Mouse (Mus musculus) left cerebral cortex, postnatal 25 days (tissue): ENCODE data around the gene Zfp740. TPM values are rescaled to one million over a fixed set of nuclear protein-coding genes. Genes with fewer than 3 reads are reported as not detected.

Source experiments
- DNase-seq, 2 experiments: peaks; one replicate each; pipeline ENCODE4 v3.0.0; 2022; ENCODE audit warnings: low spot score in 2 of 2, mixed read lengths in 1 of 2
- intact Hi-C: fragments of 180-260 bp; cut with DNase I; formaldehyde crosslinking; loops from one replicate; pipeline ENCODE4 v1.15.1; 2025
- total RNA-seq, 2 experiments: library from RNA; stranded (reverse); gene quantifications; 2 replicates each; pipeline ENCODE4 v1.2.3; 2021

The Zfp740 gene
- total RNA-seq, 2 experiments from 2014 or later = 58.5 to 64.9 TPM

DNA sequence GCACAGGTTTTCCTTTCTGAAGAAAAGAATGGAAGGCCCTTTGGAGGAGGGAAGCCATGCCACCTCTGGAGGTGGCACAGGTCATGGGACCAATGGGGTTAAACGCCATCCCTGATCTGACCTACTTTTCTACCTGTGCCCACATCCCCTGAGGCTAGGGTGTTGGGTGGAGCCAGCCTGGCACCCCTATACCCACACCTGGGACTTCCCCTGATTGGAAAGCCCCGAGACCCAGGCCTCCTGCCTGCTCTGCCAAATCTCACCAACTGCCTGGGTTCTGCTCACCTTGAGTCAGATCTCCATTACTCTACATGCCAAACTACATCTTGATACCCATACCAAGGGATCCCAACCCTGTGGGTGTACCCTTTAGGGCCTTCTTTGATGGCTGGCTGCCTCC is 60.0 kb downstream of the Zfp740 start:
- intact Hi-C loops = no loop called here
- DNase-seq = no peak

Other genes with a start within 250 kb of the Zfp740 start
- gene Krt78, start 249.0 kb upstream of the Zfp740 start, total RNA-seq = not detected
- gene Krt8, start 198.8 kb upstream of the Zfp740 start, total RNA-seq = under 1 TPM in 1 of 2 experiments, not detected in 1; 0.32 TPM
- under 1 TPM in 1 of 2 experiments, not detected in 1; 0.69 TPM for gene Krt18, start 175.1 kb upstream of the Zfp740 start, total RNA-seq
- 100 to 1,000 TPM; 157 to 161 TPM for gene Eif4b, start 129.5 kb upstream of the Zfp740 start, total RNA-seq
- gene Tns2, start 102.8 kb upstream of the Zfp740 start, total RNA-seq = 10 to 100 TPM; 11.8 to 19.1 TPM
- gene Spryd3, start 67.0 kb upstream of the Zfp740 start, total RNA-seq = 100 to 1,000 TPM; 142 to 146 TPM
- gene Igfbp6, start 58.9 kb upstream of the Zfp740 start, total RNA-seq = 10 to 100 TPM; 36.5 to 43.1 TPM
- under 1 TPM in 1 of 2 experiments, not detected in 1; 0.14 TPM for gene Soat2, start 52.7 kb upstream of the Zfp740 start, total RNA-seq
- gene Csad, start 1.5 kb downstream of the Zfp740 start, total RNA-seq = 10 to 100 TPM; 28.4 to 32.1 TPM
- 1 to 10 TPM; 1.0 to 1.7 TPM for gene Itgb7, start 28.7 kb downstream of the Zfp740 start, total RNA-seq
- gene Rarg, start 54.3 kb downstream of the Zfp740 start, total RNA-seq = 10 to 100 TPM; 12.7 to 15.4 TPM
- not detected for gene Gm9918, start 67.3 kb downstream of the Zfp740 start, total RNA-seq
- 10 to 100 TPM; 42.1 to 43.9 TPM for gene Mfsd5, start 76.2 kb downstream of the Zfp740 start, total RNA-seq
- gene Espl1, start 93.0 kb downstream of the Zfp740 start, total RNA-seq = under 1 TPM; 0.60 to 0.76 TPM
- gene Pfdn5, start 122.9 kb downstream of the Zfp740 start, total RNA-seq = 100 to 1,000 TPM; 365 to 396 TPM
- gene Myg1, start 128.5 kb downstream of the Zfp740 start, total RNA-seq = 10 to 100 TPM; 54.8 to 57.2 TPM
- gene Aaas, start 147.5 kb downstream of the Zfp740 start, total RNA-seq = 10 to 100 TPM; 14.0 to 16.6 TPM
- gene Sp7, start 163.9 kb downstream of the Zfp740 start, total RNA-seq = under 1 TPM; 0.41 to 0.66 TPM
- gene Sp1, start 202.9 kb downstream of the Zfp740 start, total RNA-seq = 10 to 100 TPM; 24.3 to 27.0 TPM
- 1 to 10 TPM in 1 of 2 experiments, under 1 TPM in 1; 0.62 to 2.4 TPM for gene Amhr2, start 242.1 kb downstream of the Zfp740 start, total RNA-seq